Mouse (Mus musculus) MEL (cell line): ENCODE measurements at regions not wholly inside any gene's neighbourhood (a gene's known extent, or its start where the extent isn't known, plus 50 kb on each side); places are given as distances from the start of the nearest gene placed in this dataset.

Experiments used
- DNase-seq: peaks from one replicate; pipeline ENCODE4 v3.0.0; 2011; ENCODE audit warnings: low read depth, low spot score
- H3K27ac ChIP-seq: 2 replicates; pipeline ENCODE4 v1.5.1; 2012; ENCODE audit warnings: low read depth, mild to moderate bottlenecking, control low read depth, low read length, moderate library complexity; ENCODE audit not compliant: control insufficient read depth
- H3K27me3 ChIP-seq, 2 experiments: fragments of 150-350 bp in 1 of 2; sonication (generic) in 1 of 2; 2 replicates each; pipeline ENCODE4 v1.6.1; 2012; ENCODE audit warnings: low read length in 2 of 2, mild to moderate bottlenecking in 2 of 2, improper control_type of control experiment in 1 of 2, moderate library complexity in 1 of 2; ENCODE audit not compliant: insufficient read depth in 2 of 2, control insufficient read depth in 1 of 2
- H3K36me3 ChIP-seq, 2 experiments: 2 replicates each; pipeline ENCODE4 v1.6.1; 2012 to 2014; ENCODE audit warnings: low read length in 2 of 2, improper control_type of control experiment in 1 of 2, inconsistent platforms in 1 of 2, mild to moderate bottlenecking in 1 of 2; ENCODE audit not compliant: insufficient read depth in 2 of 2, control insufficient read depth in 1 of 2
- H3K4me1 ChIP-seq, 2 experiments: fragments of 150-350 bp in 1 of 2; sonication (generic) in 1 of 2; 2 replicates each; pipeline ENCODE4 v1.6.1; 2012; ENCODE audit warnings: low read length in 2 of 2, improper control_type of control experiment in 1 of 2, mild to moderate bottlenecking in 1 of 2; ENCODE audit not compliant: insufficient read depth in 2 of 2, control insufficient read depth in 1 of 2
- H3K4me3 ChIP-seq, 2 experiments: fragments of 150-350 bp in 1 of 2; sonication (generic) in 1 of 2; 2 replicates each; pipeline ENCODE4 v1.5.1; 2012; ENCODE audit warnings: low read depth in 2 of 2, low read length in 2 of 2, mild to moderate bottlenecking in 2 of 2, moderate library complexity in 2 of 2, control low read depth in 1 of 2, improper control_type of control experiment in 1 of 2; ENCODE audit not compliant: control insufficient read depth in 1 of 2, insufficient read depth in 1 of 2
- H3K79me2 ChIP-seq: 2 replicates; pipeline ENCODE4 v1.6.1; 2012; ENCODE audit warnings: mild to moderate bottlenecking, low read length, moderate library complexity; ENCODE audit not compliant: control insufficient read depth, poor library complexity, insufficient read depth
- H3K9ac ChIP-seq: 2 replicates; pipeline ENCODE4 v1.6.1; 2012; ENCODE audit warnings: low read depth, mild to moderate bottlenecking, control low read depth, low read length, moderate library complexity; ENCODE audit not compliant: control insufficient read depth, poor library complexity, severe bottlenecking
- H3K9me3 ChIP-seq: fragments of 150-350 bp; sonication (generic); replicated peaks from 2 replicates; pipeline ENCODE4 v1.6.1; 2012; ENCODE audit warnings: mild to moderate bottlenecking, low read length, improper control_type of control experiment, moderate library complexity; ENCODE audit not compliant: insufficient read depth
- BHLHE40 ChIP-seq: IDR thresholded peaks from 2 replicates; pipeline ENCODE4 v1.6.1; 2012; ENCODE audit warnings: low read depth, mild to moderate bottlenecking, inconsistent platforms, low read length, improper control_type of control experiment, borderline replicate concordance
- CHD1 ChIP-seq: IDR thresholded peaks from 2 replicates; pipeline ENCODE4 v1.6.1; 2012; ENCODE audit warnings: low read depth, mild to moderate bottlenecking, inconsistent platforms, low read length, improper control_type of control experiment
- CHD2 ChIP-seq: IDR thresholded peaks from 2 replicates; pipeline ENCODE4 v1.6.1; 2011; ENCODE audit warnings: low read length, improper control_type of control experiment
- CTCF ChIP-seq, 3 experiments: IDR thresholded peaks in 2 of 3; conservative IDR thresholded peaks in 1 of 3; 2 replicates each; pipeline ENCODE4 v1.5.1; 2011 to 2012; ENCODE audit warnings: low read length in 3 of 3, low read depth in 2 of 3, mild to moderate bottlenecking in 2 of 3, improper control_type of control experiment in 1 of 3, inconsistent platforms in 1 of 3, mixed read lengths in 1 of 3, moderate library complexity in 1 of 3; ENCODE audit not compliant: control insufficient read depth in 1 of 3, insufficient read depth in 1 of 3, poor library complexity in 1 of 3, severe bottlenecking in 1 of 3
- E2F4 ChIP-seq: IDR thresholded peaks from 2 replicates; pipeline ENCODE4 v1.6.1; 2011; ENCODE audit warnings: low read depth, low read length, improper control_type of control experiment, borderline replicate concordance
- ELF1 ChIP-seq: IDR thresholded peaks from 2 replicates; pipeline ENCODE4 v1.6.1; 2014; ENCODE audit warnings: low read depth, mild to moderate bottlenecking, inconsistent platforms, low read length, improper control_type of control experiment, moderate library complexity
- EP300 ChIP-seq, 2 experiments: IDR thresholded peaks; 2 replicates each; pipeline ENCODE4 v1.6.1; 2011; ENCODE audit warnings: improper control_type of control experiment in 2 of 2, low read length in 2 of 2, low read depth in 1 of 2, mild to moderate bottlenecking in 1 of 2
- ETS1 ChIP-seq: IDR thresholded peaks from 2 replicates; pipeline ENCODE4 v1.6.1; 2012; ENCODE audit warnings: low read depth, mild to moderate bottlenecking, inconsistent platforms, low read length, improper control_type of control experiment, moderate library complexity
- GABPA ChIP-seq: IDR thresholded peaks from 2 replicates; pipeline ENCODE4 v1.6.1; 2012; ENCODE audit warnings: low read depth, mild to moderate bottlenecking, inconsistent platforms, low read length, improper control_type of control experiment, moderate library complexity
- GATA1 ChIP-seq: IDR thresholded peaks from 2 replicates; pipeline ENCODE4 v1.6.1; 2011; ENCODE audit warnings: low read depth, low read length, improper control_type of control experiment
- HCFC1 ChIP-seq: IDR thresholded peaks from 2 replicates; pipeline ENCODE4 v1.6.1; 2012; ENCODE audit warnings: low read depth, mild to moderate bottlenecking, inconsistent platforms, low read length, improper control_type of control experiment, moderate library complexity
- JUND ChIP-seq: IDR thresholded peaks from 2 replicates; pipeline ENCODE4 v1.6.1; 2011; ENCODE audit warnings: low read depth, mild to moderate bottlenecking, improper control_type of control experiment, low read length
- KAT2A ChIP-seq: conservative IDR thresholded peaks from 2 replicates; pipeline ENCODE4 v1.6.1; 2012; ENCODE audit warnings: low read depth, low read length, improper control_type of control experiment, inconsistent platforms
- MAFK ChIP-seq: IDR thresholded peaks from 2 replicates; pipeline ENCODE4 v1.6.1; 2011; ENCODE audit warnings: low read depth, mild to moderate bottlenecking, low read length, improper control_type of control experiment, borderline replicate concordance
- MAX ChIP-seq: IDR thresholded peaks from 2 replicates; pipeline ENCODE4 v1.6.1; 2011; ENCODE audit warnings: low read length, improper control_type of control experiment
- MAZ ChIP-seq: IDR thresholded peaks from 2 replicates; pipeline ENCODE4 v1.6.1; 2012; ENCODE audit warnings: low read depth, mild to moderate bottlenecking, inconsistent platforms, low read length, improper control_type of control experiment
- MEF2A ChIP-seq: IDR thresholded peaks from 2 replicates; pipeline ENCODE4 v1.6.1; 2014; ENCODE audit warnings: low read depth, mild to moderate bottlenecking, inconsistent platforms, low read length, improper control_type of control experiment; ENCODE audit not compliant: poor library complexity, insufficient replicate concordance, severe bottlenecking; ENCODE audit errors: extremely low read depth
- MXI1 ChIP-seq: IDR thresholded peaks from 2 replicates; pipeline ENCODE4 v1.6.1; 2011; ENCODE audit warnings: mild to moderate bottlenecking, low read depth, low read length, improper control_type of control experiment
- MYB ChIP-seq: IDR thresholded peaks from 2 replicates; pipeline ENCODE4 v1.6.1; 2011; ENCODE audit warnings: mild to moderate bottlenecking, low read depth, low read length, improper control_type of control experiment
- MYC ChIP-seq: IDR thresholded peaks from 2 replicates; pipeline ENCODE4 v1.6.1; 2011; ENCODE audit warnings: low read depth, mild to moderate bottlenecking, low read length, improper control_type of control experiment, moderate library complexity
- NELFE ChIP-seq: IDR thresholded peaks from 2 replicates; pipeline ENCODE4 v1.6.1; 2011; ENCODE audit warnings: low read depth, low read length, improper control_type of control experiment
- POLR2A ChIP-seq, 2 experiments: IDR thresholded peaks; 2 replicates each; pipeline ENCODE4 v1.6.1; 2011 to 2012; ENCODE audit warnings: low read length in 2 of 2, mild to moderate bottlenecking in 2 of 2, control low read depth in 1 of 2, improper control_type of control experiment in 1 of 2, low read depth in 1 of 2, moderate library complexity in 1 of 2; ENCODE audit not compliant: control insufficient read depth in 1 of 2, insufficient read depth in 1 of 2, poor library complexity in 1 of 2
- POLR2AphosphoS2 ChIP-seq: IDR thresholded peaks from 2 replicates; pipeline ENCODE4 v1.6.1; 2011; ENCODE audit warnings: low read length, improper control_type of control experiment
- POLR2AphosphoS5 ChIP-seq: IDR thresholded peaks from 2 replicates; pipeline ENCODE4 v1.6.1; 2012; ENCODE audit warnings: low read depth, borderline replicate concordance, mild to moderate bottlenecking, inconsistent platforms, low read length, moderate library complexity, mixed read lengths
- RAD21 ChIP-seq: IDR thresholded peaks from 2 replicates; pipeline ENCODE4 v1.6.1; 2011; ENCODE audit warnings: mild to moderate bottlenecking, low read depth, low read length, improper control_type of control experiment
- RCOR1 ChIP-seq: IDR thresholded peaks from 2 replicates; pipeline ENCODE4 v1.6.1; 2012; ENCODE audit warnings: low read depth, mild to moderate bottlenecking, inconsistent platforms, low read length, improper control_type of control experiment
- SIN3A ChIP-seq: IDR thresholded peaks from 2 replicates; pipeline ENCODE4 v1.6.1; 2012; ENCODE audit warnings: low read length, improper control_type of control experiment, inconsistent platforms
- SMC3 ChIP-seq: IDR thresholded peaks from 2 replicates; pipeline ENCODE4 v1.6.1; 2011; ENCODE audit warnings: low read depth, low read length, improper control_type of control experiment
- TAL1 ChIP-seq: IDR thresholded peaks from 2 replicates; pipeline ENCODE4 v1.6.1; 2012; ENCODE audit warnings: mild to moderate bottlenecking, inconsistent platforms, low read length, moderate library complexity, mixed read lengths
- TBP ChIP-seq: IDR thresholded peaks from 2 replicates; pipeline ENCODE4 v1.8.0; 2011; ENCODE audit warnings: low read depth, low read length, improper control_type of control experiment
- TCF12 ChIP-seq: IDR thresholded peaks from 2 replicates; pipeline ENCODE4 v1.6.1; 2014; ENCODE audit warnings: low read depth, mild to moderate bottlenecking, inconsistent platforms, low read length, improper control_type of control experiment, moderate library complexity
- UBTF ChIP-seq: IDR thresholded peaks from 2 replicates; pipeline ENCODE4 v1.6.1; 2012; ENCODE audit warnings: low read depth, mild to moderate bottlenecking, inconsistent platforms, low read length, improper control_type of control experiment, moderate library complexity, borderline replicate concordance; ENCODE audit not compliant: insufficient read depth
- USF1 ChIP-seq: IDR thresholded peaks from 2 replicates; pipeline ENCODE4 v1.6.1; 2014; ENCODE audit warnings: low read depth, mild to moderate bottlenecking, inconsistent platforms, low read length, improper control_type of control experiment, moderate library complexity
- USF2 ChIP-seq, 2 experiments: IDR thresholded peaks; 2 replicates each; pipeline ENCODE4 v1.6.1; 2011 to 2012; ENCODE audit warnings: improper control_type of control experiment in 2 of 2, low read length in 2 of 2, borderline replicate concordance in 1 of 2, inconsistent platforms in 1 of 2, low read depth in 1 of 2, mild to moderate bottlenecking in 1 of 2; ENCODE audit not compliant: insufficient read depth in 1 of 2
- ZC3H11A ChIP-seq: IDR thresholded peaks from 2 replicates; pipeline ENCODE4 v1.6.1; 2012; ENCODE audit warnings: low read depth, mild to moderate bottlenecking, inconsistent platforms, low read length, improper control_type of control experiment
- ZKSCAN1 ChIP-seq: IDR thresholded peaks from 2 replicates; pipeline ENCODE4 v1.6.1; 2012; ENCODE audit warnings: low read depth, mild to moderate bottlenecking, inconsistent platforms, low read length, improper control_type of control experiment, moderate library complexity
- ZMIZ1 ChIP-seq: IDR thresholded peaks from 2 replicates; pipeline ENCODE4 v1.6.1; 2012; ENCODE audit warnings: low read depth, mild to moderate bottlenecking, inconsistent platforms, low read length, improper control_type of control experiment, moderate library complexity
- ZNF384 ChIP-seq: IDR thresholded peaks from 2 replicates; pipeline ENCODE4 v1.6.1; 2012; ENCODE audit warnings: low read depth, mild to moderate bottlenecking, inconsistent platforms, low read length, improper control_type of control experiment

- Histone ChIP-seq H3K27ac (no peak overlapping the region), H3K4me1 (peaks cover 0 to 8% of the 10 kb centered on the region in 2 experiments; a peak in 2 of 4 replicates), H3K79me2 (peaks cover 1% of the 10 kb centered on the region; the same call in 1 of the 2 replicates), H3K9me3 (no peaks in the 10 kb centered on the region), H3K9ac (no peak overlapping the region), H3K27me3 (no peaks in the 10 kb centered on the region), H3K36me3 (peaks cover 0 to 8% of the 10 kb centered on the region in 2 experiments; a peak in 2 of 4 replicates), H3K4me3 (no peak overlapping the region)
- peak; percentile 90 for DNase-seq
- TF ChIP-seq USF1 (no peak), GATA1 (no peak), CHD1 (no peak), MAZ (no peak), USF2 (IDR thresholded peaks at IDR 0.05; ENCODE audit: borderline replicate concordance in 1 of 2, insufficient read depth in 1 of 2, low read depth in 1 of 2, low read length in 2 of 2) (no peak), ELF1 (no peak), CHD2 (no peak), MXI1 (0 out of 2 replicates have a peak, but pooled peaks have one; percentile 45), MAX (no peak), CTCF (IDR thresholded peaks at IDR 0.05 in 2 of 3, conservative IDR thresholded peaks at IDR 0.05 in 1 of 3; ENCODE audit: control insufficient read depth in 1 of 3, insufficient read depth in 1 of 3, low read depth in 2 of 3, low read length in 3 of 3, poor library complexity in 1 of 3, severe bottlenecking in 1 of 3) (peak; percentile 87 to 95 (median 88)), RAD21 (peak; percentile 70), MEF2A (no peak), TAL1 (no peak), UBTF (no peak), GABPA (no peak), MYC (no peak), SIN3A (peak; percentile 55; the same call in 1 of the 2 replicates), ZMIZ1 (no peak), ZNF384 (no peak), NELFE (no peak), KAT2A (no peak), HCFC1 (no peak), ZC3H11A (peak; percentile 79), POLR2AphosphoS5 (no peak), EP300 (IDR thresholded peaks at IDR 0.05; ENCODE audit: low read depth in 1 of 2, low read length in 2 of 2) (no peak), ZKSCAN1 (no peak), POLR2A (IDR thresholded peaks at IDR 0.05; ENCODE audit: control insufficient read depth in 1 of 2, insufficient read depth in 1 of 2, low read depth in 1 of 2, low read length in 2 of 2, poor library complexity in 1 of 2) (no peak), POLR2AphosphoS2 (no peak), TBP (peak; percentile 43; the same call in 1 of the 2 replicates), RCOR1 (no peak), ETS1 (no peak), MAFK (no peak), TCF12 (no peak), E2F4 (no peak), BHLHE40 (no peak), JUND (no peak), MYB (no peak), SMC3 (peak; percentile 99)
These were observed 56.1 kb upstream of the Clint1 start for GRCm38 (mm10) chr11:45795731-45796130.
